Mouse (Mus musculus) left cerebral cortex, postnatal 14 days (tissue): ENCODE measurements around the gene Cox10. TPM values are rescaled to one million over a fixed set of nuclear protein-coding genes. Genes with fewer than 3 reads are reported as not detected.
A peak's percentile ranks its signal among the peaks of the same experiment; 100 is the strongest.

Experiments used
- DNase-seq, 2 experiments: peaks; one replicate each; pipeline ENCODE4 v3.0.0; 2021 to 2022; ENCODE audit warnings: low spot score in 2 of 2, mixed read lengths in 1 of 2
- intact Hi-C: fragments of 180-260 bp; cut with DNase I; formaldehyde crosslinking; loops from one replicate; pipeline ENCODE4 v1.15.1; 2025
- total RNA-seq, 2 experiments: library from RNA; stranded (reverse); gene quantifications; 2 replicates each; pipeline ENCODE4 v1.2.3; 2021

Gene Cox10
- total RNA-seq, 2 experiments from 2014 or later, result 27.3 to 28.6 TPM

- intact Hi-C loops, result no loop called here
- DNase-seq, result no peak
These were observed 107.8 kb downstream of the Cox10 start for GRCm38 (mm10) chr11:63971462-63971861.

GRCm38 (mm10) chr11:63970818-63971217 lies 108.5 kb downstream of the Cox10 start:
- intact Hi-C loops, result no loop called here
- DNase-seq, result no peak

GRCm38 (mm10) chr11:63969205-63969910 lies 109.9 kb downstream of the Cox10 start:
- DNase-seq, result peak; percentile 9 to 33
- intact Hi-C loops, result no loop called here

GRCm38 (mm10) chr11:63968388-63969035 lies 110.8 kb downstream of the Cox10 start:
- no peak for DNase-seq
- intact Hi-C loops, result no loop called here

- DNase-seq, result no peak
- intact Hi-C loops, result no loop called here
These were observed 111.5 kb downstream of the Cox10 start for GRCm38 (mm10) chr11:63967641-63968387.

GRCm38 (mm10) chr11:63965437-63965836 lies 113.8 kb downstream of the Cox10 start:
- no peak for DNase-seq
- intact Hi-C loops, result no loop called here

- intact Hi-C loops, result no loop called here
- no peak for DNase-seq
These were observed 122.1 kb downstream of the Cox10 start for GRCm38 (mm10) chr11:63957207-63957606.

GRCm38 (mm10) chr11:63956748-63957147 lies 122.5 kb downstream of the Cox10 start:
- DNase-seq, result no peak
- intact Hi-C loops, result no loop called here

- no peak for DNase-seq
- intact Hi-C loops, result no loop called here
These were observed 125.4 kb downstream of the Cox10 start for GRCm38 (mm10) chr11:63953887-63954286.

- intact Hi-C loops, result no loop called here
- no peak for DNase-seq
These were observed 126.5 kb downstream of the Cox10 start for GRCm38 (mm10) chr11:63952743-63953191.

- intact Hi-C loops, result no loop called here
- DNase-seq, result no peak
These were observed 127.2 kb downstream of the Cox10 start for GRCm38 (mm10) chr11:63951831-63952631.

GRCm38 (mm10) chr11:63948371-63948770 lies 130.9 kb downstream of the Cox10 start:
- DNase-seq, result no peak
- intact Hi-C loops, result no loop called here

GRCm38 (mm10) chr11:63947024-63947423 lies 132.2 kb downstream of the Cox10 start:
- peak; percentile 54 to 58 for DNase-seq

GRCm38 (mm10) chr11:63943947-63944346 lies 135.3 kb downstream of the Cox10 start:
- intact Hi-C loops, result no loop called here
- DNase-seq, result no peak

More at GRCm38 (mm10) chr11:63947024-63947423, 132.2 kb downstream of the Cox10 start:
- intact Hi-C loops, result no loop called here

GRCm38 (mm10) chr11:63943268-63943890 lies 135.9 kb downstream of the Cox10 start:
- DNase-seq, result no peak
- intact Hi-C loops, result no loop called here

GRCm38 (mm10) chr11:63942177-63942576 lies 137.1 kb downstream of the Cox10 start:
- DNase-seq, result no peak
- intact Hi-C loops, result no loop called here

GRCm38 (mm10) chr11:63936641-63937040 lies 142.6 kb downstream of the Cox10 start:
- no peak for DNase-seq
- intact Hi-C loops, result no loop called here

GRCm38 (mm10) chr11:63926901-63927300 lies 152.4 kb downstream of the Cox10 start:
- intact Hi-C loops, result no loop called here
- no peak for DNase-seq

- DNase-seq, result peak; percentile 73 to 75
- intact Hi-C loops, result no loop called here
These were observed 154.1 kb downstream of the Cox10 start for GRCm38 (mm10) chr11:63925161-63925582.
